ENCODE assay signal across 15 mouse cellular contexts in the genomic region with DNA sequence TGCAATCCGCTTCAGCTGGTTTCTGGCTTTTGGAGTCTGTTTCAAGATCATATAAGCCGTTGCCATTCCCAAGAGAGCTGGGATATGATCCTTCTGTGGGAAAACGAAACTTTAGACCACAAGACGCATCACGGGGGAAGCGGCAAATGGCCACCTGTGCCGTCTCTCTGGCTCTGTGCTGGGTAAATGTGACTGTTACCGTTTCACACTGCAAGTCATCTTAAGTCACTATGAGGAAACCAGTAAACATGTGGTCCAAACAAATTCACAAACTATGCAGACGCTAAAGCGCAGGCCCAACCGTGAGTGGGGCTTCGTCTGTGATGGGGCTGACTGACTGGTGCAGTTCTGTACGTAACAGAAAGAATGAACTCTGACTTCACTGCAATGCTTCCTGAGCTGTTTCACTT.
DNase-seq lines count a peak whose midpoint lies in the region; ATAC-seq and TF ChIP-seq lines count a peak whose summit lies in the region.
"Had no signal": no experiment of that assay in that cellular context is flagged by ENCODE, and none has a peak within 500 bp of the region (broad histone marks: within the 10 kb centered on the region; RNA-seq: fewer than 3 reads in every experiment).

No protein-coding gene starts in this region.

- peak; percentile 53; the same call in 1 of the 2 replicates for ATAC-seq in limb, embryonic 14.5 days (ENCODE audit: low FRiP score, low read depth)
- ATAC-seq: hindbrain, embryonic 16.5 days had no signal

- no peak overlapping the region for H3K9ac ChIP-seq in limb, embryonic 14.5 days (ENCODE audit: low read depth, low read length, severe bottlenecking)
- H3K9ac ChIP-seq: kidney, embryonic 15.5 days; limb, embryonic 15.5 days had no signal

- no peak overlapping the region for H3K4me3 ChIP-seq in limb, embryonic 14.5 days (replicated peaks; ENCODE audit: low read length)
- H3K4me3 ChIP-seq: forebrain, embryonic 10.5 days; kidney, embryonic 15.5 days; limb, embryonic 15.5 days had no signal

- no peaks in the 10 kb centered on the region for H3K4me1 ChIP-seq in limb, embryonic 14.5 days (ENCODE audit: control insufficient read depth, insufficient read depth, low read length)
- H3K4me1 ChIP-seq: forebrain, embryonic 10.5 days; limb, embryonic 15.5 days had no signal

- 60% methylated on average over 13 of the region's 13 CpGs for WGBS in limb, embryonic 14.5 days

- no peak overlapping the region; the same call in 1 of the 2 replicates for H3K27ac ChIP-seq in limb, embryonic 14.5 days (replicated peaks; ENCODE audit: low read depth, low read length)
- H3K27ac ChIP-seq: forebrain, embryonic 10.5 days; kidney, embryonic 15.5 days; limb, embryonic 15.5 days had no signal

- TF ChIP-seq POLR2A in limb, embryonic 14.5 days (IDR thresholded peaks at IDR 0.05; ENCODE audit: borderline replicate concordance, extremely low read depth, insufficient read depth, insufficient read length), result no peak

- H3K36me3 ChIP-seq in limb, embryonic 14.5 days (ENCODE audit: control insufficient read depth, insufficient read depth, low read length), result peaks cover 15% of the 10 kb centered on the region

- DNase-seq in heart, adult 11 months, result peak; percentile 70
- no peak for DNase-seq in heart, postnatal 10 days
- peak; percentile 10 for DNase-seq in thymus, postnatal 4 days
- DNase-seq in thymus, postnatal 14 days, result no peak
- DNase-seq in limb, embryonic 14.5 days (ENCODE audit: low spot score), result peak; percentile 54
- no peak for DNase-seq in T-cell, adult 2 months (ENCODE audit: low spot score)
- no peak for DNase-seq in cerebellum, adult 9-10 months
- DNase-seq: adrenal gland, adult 2 months; layer of hippocampus, postnatal 36 days; lung, adult 2 months; right cerebral cortex, postnatal 4 days had no signal

- H3K9me3 ChIP-seq in limb, embryonic 14.5 days (ENCODE audit: control insufficient read depth, low read length), result no peaks in the 10 kb centered on the region
- H3K9me3 ChIP-seq: forebrain, embryonic 10.5 days; kidney, embryonic 15.5 days; limb, embryonic 15.5 days had no signal

- 0 out of 2 replicates have a peak overlapping the region, but pooled peaks have one; percentile 18 for H3K4me2 ChIP-seq in limb, embryonic 14.5 days (replicated peaks; ENCODE audit: low read depth, low read length, severe bottlenecking)
- H3K4me2 ChIP-seq: kidney, embryonic 15.5 days; limb, embryonic 15.5 days had no signal

- no peaks in the 10 kb centered on the region for H3K27me3 ChIP-seq in limb, embryonic 14.5 days (ENCODE audit: control insufficient read depth, insufficient read depth, low read length)
- H3K27me3 ChIP-seq: kidney, embryonic 15.5 days; limb, embryonic 15.5 days had no signal

- intact Hi-C loops in heart, postnatal 10 days (cut with DNase I), result no loop called here

Comparison
In these comparisons a context has a peak if more than half of its experiments do, and no peak if none do; other contexts are left out.
1. DNase-seq: peak in heart, adult 11 months (single experiment), thymus, postnatal 4 days (single experiment) and limb, embryonic 14.5 days (single experiment); none in heart, postnatal 10 days (0 of 2), thymus, postnatal 14 days (single experiment), T-cell, adult 2 months (single experiment) and cerebellum, adult 9-10 months (single experiment).